Mouse (Mus musculus) heart, postnatal 36 days (tissue): ENCODE data around the gene Frmd4b. TPM values are rescaled to one million over a fixed set of nuclear protein-coding genes. Genes with fewer than 3 reads are reported as not detected.

Experiments used
- DNase-seq, 2 experiments: peaks; one replicate each; pipeline ENCODE4 v3.0.0; 2021 to 2022
- intact Hi-C: fragments of 180-260 bp; cut with DNase I; formaldehyde crosslinking; loops from one replicate; pipeline ENCODE4 v1.15.1; 2025
- total RNA-seq, 2 experiments: library from RNA; stranded (reverse); gene quantifications; 2 replicates each; pipeline ENCODE4 v1.2.3; 2021

Gene Frmd4b
- total RNA-seq, 2 experiments from 2014 or later: 16.2 to 19.7 TPM

GRCm38 (mm10) chr6:97305010-97305409, 312.3 kb downstream of the Frmd4b start:
- intact Hi-C loops: no loop called here
- peak in 1 of 2 experiments; percentile 27 for DNase-seq

- intact Hi-C loops: no loop called here
Measured at GRCm38 (mm10) chr6:97303277-97304109, 313.8 kb downstream of the Frmd4b start.

DNA sequence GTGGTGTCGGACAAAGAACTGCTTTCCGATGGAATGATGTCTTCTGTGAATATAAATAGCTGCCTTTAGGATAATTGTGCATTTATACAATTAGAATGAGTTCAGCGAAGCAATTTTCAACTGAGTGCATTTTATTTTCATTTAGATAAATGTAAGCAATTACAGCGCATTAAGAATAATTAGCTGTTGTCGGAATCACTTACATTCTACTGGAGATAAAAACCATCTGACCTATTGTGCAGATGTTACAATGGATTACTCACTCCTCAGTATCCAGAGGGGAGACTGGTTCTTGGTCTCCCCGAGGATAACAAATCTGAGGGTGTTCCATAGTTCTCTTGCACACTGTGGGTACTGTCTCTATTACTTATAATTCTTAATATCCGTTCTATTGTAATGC, 315.0 kb downstream of the Frmd4b start:
- DNase-seq: no peak
- intact Hi-C loops: no loop called here

More at GRCm38 (mm10) chr6:97303277-97304109, 313.8 kb downstream of the Frmd4b start:
- no peak for DNase-seq

DNA sequence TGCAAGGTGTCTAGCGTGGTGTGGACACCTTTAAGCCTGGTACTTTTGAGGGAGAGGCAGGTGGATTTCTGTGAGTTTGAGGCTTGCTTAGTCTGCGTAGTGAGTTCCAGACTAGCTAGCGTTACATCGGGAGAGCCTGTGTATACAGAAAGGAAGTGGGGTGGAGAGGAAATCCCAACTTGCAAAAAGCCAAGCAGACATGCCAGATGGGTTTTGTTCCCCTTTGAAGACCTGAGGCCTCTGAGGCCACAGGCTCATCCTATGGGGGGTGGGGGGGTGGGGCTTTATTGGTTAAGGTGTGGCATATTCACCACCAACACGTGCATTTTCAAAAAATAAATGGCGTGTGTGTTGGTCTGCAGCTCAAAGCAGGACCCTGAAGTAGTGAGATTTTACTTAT, 316.7 kb downstream of the Frmd4b start:
- intact Hi-C loops: no loop called here
- DNase-seq: no peak

DNA sequence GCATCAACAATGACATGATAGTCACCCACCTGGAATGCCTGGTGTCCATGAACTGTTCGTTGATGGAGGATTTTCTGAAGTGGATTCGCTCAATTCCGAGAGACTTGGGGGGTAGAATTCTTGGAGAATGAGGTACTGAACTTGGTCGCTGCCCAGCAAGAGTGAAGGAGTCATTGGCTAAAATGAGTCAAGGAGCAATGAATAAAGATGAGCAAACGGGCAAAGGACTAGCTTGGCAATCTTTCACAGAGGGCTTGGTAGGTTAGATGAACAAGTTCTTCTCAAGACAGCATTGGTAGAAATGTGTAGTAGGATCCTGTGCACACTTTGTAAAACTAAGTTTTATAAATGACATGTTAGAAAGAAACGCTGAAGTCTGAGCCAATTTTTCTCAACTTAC, 317.2 kb downstream of the Frmd4b start:
- no peak for DNase-seq
- intact Hi-C loops: no loop called here

DNA sequence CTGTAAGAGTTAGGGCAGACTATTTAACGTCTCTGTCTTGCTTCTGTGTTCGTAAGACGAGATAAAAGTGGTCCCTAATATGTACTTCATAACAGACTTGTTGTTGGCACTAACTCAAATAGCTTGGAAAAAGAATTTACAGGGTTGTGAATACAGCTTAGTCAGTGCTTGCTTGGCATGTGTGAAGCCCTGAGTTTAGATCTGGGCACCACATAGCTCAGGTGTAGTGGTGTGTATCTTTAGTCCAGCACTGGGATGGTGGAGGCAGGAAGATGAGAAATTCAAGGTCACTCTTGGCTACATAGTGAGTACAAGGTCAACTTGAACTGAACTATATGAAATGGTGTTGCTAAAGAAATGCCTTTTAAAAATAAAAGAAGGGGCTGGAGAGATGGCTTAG, 320.2 kb downstream of the Frmd4b start:
- DNase-seq: no peak
- intact Hi-C loops: no loop called here

DNA sequence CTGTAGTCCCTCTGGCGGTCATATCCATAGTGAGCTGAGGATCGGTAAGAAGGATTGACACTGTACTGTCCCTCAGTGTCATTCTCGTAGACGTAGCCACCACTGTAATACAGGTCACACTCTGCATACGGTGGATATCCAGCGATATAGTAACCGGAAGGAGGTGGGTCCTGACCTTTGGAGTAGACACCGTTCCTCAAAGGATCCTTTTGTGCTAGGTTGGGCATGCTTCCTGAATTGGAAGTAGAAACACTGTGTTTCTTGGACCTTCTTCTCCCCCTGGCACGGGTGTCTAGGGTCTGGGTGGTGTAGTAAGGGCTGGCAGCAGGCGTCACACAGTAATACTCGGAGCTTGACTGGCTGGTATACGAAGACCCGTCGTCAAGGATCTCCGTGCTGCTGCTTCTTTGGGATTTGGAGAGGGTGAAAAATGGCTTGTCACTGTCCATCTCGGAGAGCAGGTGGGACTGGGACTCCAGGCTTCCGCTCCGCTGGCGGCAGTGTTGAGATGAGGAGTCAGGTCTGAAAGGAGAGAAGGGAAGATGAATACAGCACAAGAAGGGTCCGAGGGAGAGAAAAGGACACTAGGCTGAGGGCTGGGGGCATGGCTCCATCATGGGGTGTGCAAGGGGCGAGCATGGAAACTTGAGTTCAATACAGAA, 321.3 kb downstream of the Frmd4b start:
- intact Hi-C loops: no loop called here
- DNase-seq: no peak

DNA sequence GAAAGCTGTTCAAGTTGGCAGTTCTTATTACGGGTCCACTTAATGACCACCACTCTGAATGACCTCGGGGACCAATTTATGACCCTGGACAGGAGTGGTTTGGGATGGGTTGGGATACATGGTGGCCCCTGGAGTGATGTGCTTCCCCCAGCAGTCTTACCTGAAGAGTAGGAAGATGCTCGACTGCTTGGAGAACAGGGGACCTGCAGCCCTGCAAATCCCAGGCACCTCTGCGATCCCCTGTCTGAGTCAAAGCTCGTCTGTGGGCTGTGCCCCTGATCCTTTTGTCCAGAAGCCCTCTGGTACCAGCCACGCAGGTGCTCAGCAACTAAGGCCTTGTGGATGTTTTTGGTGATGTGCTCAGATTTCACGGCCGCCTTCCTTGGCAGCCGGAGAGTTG, 321.9 kb downstream of the Frmd4b start:
- DNase-seq: no peak
- intact Hi-C loops: no loop called here

- DNase-seq: no peak
- intact Hi-C loops: no loop called here
Measured at GRCm38 (mm10) chr6:97293667-97294569, 323.4 kb downstream of the Frmd4b start.

DNA sequence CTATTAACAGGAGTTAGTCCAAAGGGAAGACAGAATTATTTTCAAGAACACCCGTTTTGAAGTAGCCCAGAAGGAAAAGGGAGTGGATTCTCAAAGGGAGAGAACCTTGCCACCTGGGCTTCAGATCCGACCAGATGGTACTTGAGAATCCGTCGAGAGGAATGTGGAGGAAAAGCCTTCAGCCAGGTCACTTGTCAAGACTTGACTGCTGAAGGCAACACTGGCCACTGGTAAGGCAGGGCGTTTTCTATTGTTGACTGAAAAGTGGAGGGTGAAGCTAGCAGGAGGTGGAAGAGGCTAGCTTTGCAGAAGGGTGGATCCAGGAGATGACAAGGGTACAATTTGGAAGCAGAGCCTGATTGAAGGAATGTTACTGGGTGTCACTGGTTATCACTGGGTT, 324.4 kb downstream of the Frmd4b start:
- intact Hi-C loops: no loop called here
- no peak for DNase-seq

DNA sequence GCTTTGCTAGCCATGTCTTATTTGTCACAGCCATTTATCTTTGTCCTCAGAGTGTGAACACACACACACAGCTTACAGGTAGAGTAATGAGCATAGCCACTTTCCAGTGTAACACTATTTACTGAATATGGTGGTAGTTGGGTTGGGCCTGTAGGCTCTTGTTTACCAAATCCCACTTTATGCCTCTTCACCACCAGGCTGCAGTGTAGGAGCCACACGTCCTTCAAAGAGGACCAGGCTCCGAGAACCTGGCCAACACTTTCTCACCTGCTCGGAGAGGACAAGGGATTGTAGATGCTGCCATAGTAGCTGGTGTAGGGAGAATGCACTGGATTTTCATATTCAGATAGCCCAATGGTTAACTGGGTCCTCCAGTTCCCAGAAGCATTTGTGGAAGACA, 325.2 kb downstream of the Frmd4b start:
- no peak for DNase-seq
- intact Hi-C loops: no loop called here

DNA sequence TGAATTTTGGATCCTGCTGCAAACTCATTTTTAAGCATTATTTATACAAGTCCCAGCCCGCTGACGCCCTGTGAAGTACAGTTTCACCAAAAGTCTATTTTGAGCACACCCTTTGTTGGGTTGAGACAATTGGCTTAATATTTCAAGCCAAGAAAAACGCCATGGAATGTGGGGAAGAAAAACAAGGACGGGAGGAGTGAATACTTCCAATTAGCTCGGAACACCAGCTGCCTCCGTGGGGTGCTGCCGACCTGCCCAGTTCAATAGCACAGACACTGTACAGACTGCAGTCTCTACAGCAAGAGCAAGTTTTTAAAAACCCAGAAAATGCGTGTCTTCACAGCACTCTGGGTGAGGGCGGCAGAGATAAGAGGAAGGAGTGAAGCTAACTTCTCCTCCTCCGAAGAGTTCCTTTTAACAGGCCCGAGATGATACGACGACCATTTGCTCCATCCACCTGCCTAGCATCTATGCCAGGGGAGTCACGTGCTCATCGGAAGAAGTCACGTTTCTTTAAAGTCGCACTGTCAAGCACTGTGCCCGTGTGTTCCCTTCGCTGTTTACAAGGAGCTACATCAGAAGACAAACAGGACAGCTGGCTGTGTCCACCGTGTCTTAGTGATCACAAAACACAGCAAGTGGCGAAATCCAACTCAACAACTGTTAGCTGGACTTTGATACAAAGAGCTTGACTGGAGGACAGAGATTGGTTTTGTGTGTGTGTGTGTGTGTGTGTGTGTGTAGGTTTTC, 326.0 kb downstream of the Frmd4b start:
- intact Hi-C loops: no loop called here
- no peak for DNase-seq

- intact Hi-C loops: no loop called here
- DNase-seq: no peak
Measured at GRCm38 (mm10) chr6:97290687-97291086, 326.7 kb downstream of the Frmd4b start.

GRCm38 (mm10) chr6:97289838-97290237, 327.5 kb downstream of the Frmd4b start:
- no peak for DNase-seq
- intact Hi-C loops: no loop called here

DNA sequence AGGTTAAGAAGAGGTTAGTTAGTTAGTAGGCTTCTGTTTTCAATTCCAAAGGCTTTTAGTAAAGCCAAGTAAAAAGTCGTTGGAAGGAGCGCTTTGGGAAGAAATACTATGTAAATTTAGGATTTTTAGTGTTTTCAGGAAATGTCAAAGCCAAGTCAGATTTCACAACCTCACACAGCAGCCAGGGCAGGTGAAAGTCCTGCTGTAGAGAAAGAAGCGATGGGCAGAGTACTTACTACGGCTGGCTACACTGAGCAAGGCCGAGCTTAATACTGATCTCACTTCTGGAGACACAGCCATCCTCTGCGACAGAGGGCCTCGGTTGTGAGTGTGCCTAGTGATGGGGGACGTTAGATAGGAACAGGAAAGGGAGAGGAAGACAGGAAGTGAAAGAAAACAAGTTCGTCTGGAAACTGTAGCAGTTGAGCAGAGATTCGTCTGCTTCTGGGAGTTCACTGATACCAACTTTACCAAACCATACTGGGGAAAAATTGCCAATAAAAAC, 328.0 kb downstream of the Frmd4b start:
- no peak for DNase-seq
- intact Hi-C loops: no loop called here

GRCm38 (mm10) chr6:97288047-97288855, 329.1 kb downstream of the Frmd4b start:
- DNase-seq: no peak
- intact Hi-C loops: no loop called here

DNA sequence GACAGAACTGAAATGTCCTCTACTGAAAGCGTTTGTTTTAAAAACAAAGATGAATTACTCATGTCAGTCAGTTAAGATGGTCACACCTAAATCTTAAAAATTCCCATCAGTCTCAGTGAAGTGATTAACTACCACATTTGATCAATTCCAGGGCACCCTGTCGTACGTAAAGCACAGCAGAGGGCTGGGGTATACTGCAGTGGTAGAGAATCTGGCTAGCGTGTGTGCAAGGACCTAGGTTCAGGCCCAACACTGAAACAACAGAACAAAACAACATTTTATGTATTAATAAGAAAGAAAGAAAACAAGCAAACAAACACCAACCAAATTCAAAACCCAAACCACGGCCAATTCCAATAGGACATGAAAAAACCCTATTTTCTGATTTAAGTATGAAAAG, 331.0 kb downstream of the Frmd4b start:
- intact Hi-C loops: no loop called here
- DNase-seq: no peak

DNA sequence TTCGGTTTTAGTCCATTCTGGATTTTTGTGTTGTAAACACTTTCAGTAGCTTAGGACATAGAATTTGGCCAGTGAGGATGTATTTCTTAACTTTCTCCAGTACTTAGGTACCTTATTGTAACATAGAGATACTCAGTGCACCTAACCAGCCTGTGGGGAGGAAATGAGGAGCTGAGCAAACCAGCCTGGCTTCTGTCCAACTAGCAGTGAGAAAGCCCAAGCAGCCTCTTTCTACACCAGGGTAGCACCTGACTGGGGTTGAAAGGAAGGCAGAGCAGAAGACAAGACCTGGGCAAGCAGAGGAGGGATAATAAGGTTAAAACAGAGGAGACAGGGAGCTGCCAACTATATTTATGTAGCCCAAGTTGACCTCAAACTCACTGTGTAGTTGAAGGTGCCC, 333.7 kb downstream of the Frmd4b start:
- no peak for DNase-seq
- intact Hi-C loops: no loop called here

DNA sequence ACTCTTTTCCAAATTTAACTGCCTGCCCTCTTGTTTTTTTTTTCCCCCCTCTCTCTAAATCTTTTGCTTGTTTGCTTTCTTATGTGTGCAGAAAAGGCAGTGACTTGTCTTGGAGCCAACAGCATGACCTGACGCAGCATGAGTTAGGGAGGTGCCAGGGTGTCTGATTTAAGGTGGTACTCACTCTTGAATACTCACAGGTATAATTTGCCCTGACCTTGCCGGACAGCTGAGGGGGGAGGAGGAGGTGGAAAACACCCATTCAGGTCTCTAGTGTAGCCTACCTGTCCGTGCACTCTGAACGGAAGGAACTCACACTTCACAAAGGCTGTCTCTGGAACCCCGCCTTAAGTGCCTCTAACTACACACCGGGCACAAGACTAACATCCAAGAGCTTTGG, 338.5 kb downstream of the Frmd4b start:
- peak in 1 of 2 experiments; percentile 35 for DNase-seq
- intact Hi-C loops: loop anchor here (1.0 to 5.0 kb wide), 6 partner anchors 27 to 463 kb away; partner anchors contain the start of gene Lmod3
